ENCODE assay signal across 8 mouse cellular contexts in the genomic region with DNA sequence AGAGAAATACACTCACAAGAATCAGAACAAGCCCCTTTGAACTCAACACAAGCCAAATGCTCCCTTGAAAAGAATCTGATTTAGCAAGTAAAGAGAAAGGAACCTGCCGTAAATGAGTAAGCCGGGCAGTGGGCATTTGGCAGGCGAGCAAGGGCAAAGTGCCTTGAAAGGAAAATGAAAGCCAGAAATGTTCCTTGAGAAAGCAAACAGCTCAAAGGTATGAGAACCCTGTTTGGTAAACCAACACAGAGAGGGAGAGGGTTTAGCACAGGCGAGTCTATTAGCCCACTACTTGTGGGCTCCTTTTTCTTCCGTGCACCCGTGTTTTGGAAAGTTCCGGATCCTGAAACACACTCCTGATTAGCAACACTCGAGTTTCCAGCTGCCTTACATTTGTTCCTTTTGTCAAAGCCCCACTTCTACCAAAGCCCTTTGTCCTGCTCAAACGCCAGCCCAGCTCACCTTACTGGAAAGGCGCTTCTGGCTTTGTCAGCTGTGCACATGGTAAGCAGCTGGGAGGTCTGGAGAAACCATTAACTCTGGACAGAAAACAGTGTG.
DNase-seq lines count a peak whose midpoint lies in the region; ATAC-seq and TF ChIP-seq lines count a peak whose summit lies in the region.

No protein-coding gene starts in this region.

- TF ChIP-seq CTCF in hindbrain, postnatal 0 days (IDR thresholded peaks at IDR 0.05; ENCODE audit: low read depth) = no peak
- no peak for TF ChIP-seq CTCF in lung, postnatal 0 days (IDR thresholded peaks at IDR 0.05)

- DNase-seq in gastrocnemius, postnatal 14 days = peak; percentile 14
- no peak for DNase-seq in gastrocnemius, postnatal 10 days
- peak; percentile 55 for DNase-seq in embryonic facial prominence, embryonic 10.5 days (ENCODE audit: low spot score)
- DNase-seq in hindbrain, postnatal 0 days (ENCODE audit: low spot score) = peak; percentile 23
- peak; percentile 34 for DNase-seq in lung, postnatal 0 days (ENCODE audit: low spot score)
- no peak for DNase-seq in right cerebral cortex, postnatal 36 days (ENCODE audit: low spot score in 2 of 2)
- DNase-seq in natural killer cell, adult 2 months (ENCODE audit: low spot score in 2 of 2) = no peak

- intact Hi-C loops in gastrocnemius, postnatal 14 days (cut with DNase I; ENCODE audit: low total_unique reads) = no loop called here

- WGBS in embryonic facial prominence, embryonic 10.5 days = 39% methylated on average over 10 of the region's 10 CpGs
- WGBS in hindbrain, postnatal 0 days = 29% methylated on average over 10 of the region's 10 CpGs
- WGBS in lung, postnatal 0 days = 56% methylated on average over 10 of the region's 10 CpGs

- H3K9me3 ChIP-seq in embryonic facial prominence, embryonic 10.5 days = no peaks in the 10 kb centered on the region
- no peaks in the 10 kb centered on the region for H3K9me3 ChIP-seq in hindbrain, postnatal 0 days (ENCODE audit: low read length)
- no peaks in the 10 kb centered on the region for H3K9me3 ChIP-seq in lung, postnatal 0 days (ENCODE audit: low read length)

- peak overlapping the region; percentile 65 for H3K27ac ChIP-seq in embryonic facial prominence, embryonic 10.5 days (replicated peaks)
- H3K27ac ChIP-seq in hindbrain, postnatal 0 days = no peak overlapping the region
- peak overlapping the region; percentile 71 for H3K27ac ChIP-seq in lung, postnatal 0 days (ENCODE audit: low read length)

- ATAC-seq in hindbrain, postnatal 0 days = 0 out of 2 replicates have a peak, but pooled peaks have one; percentile 38
- ATAC-seq in lung, postnatal 0 days = peak; percentile 11; the same call in 1 of the 2 replicates
- ATAC-seq in megakaryocyte-erythroid progenitor cell, adult 5-6 weeks (replicated peaks; ENCODE audit: low FRiP score, low TSS enrichment, poor library complexity, severe bottlenecking) = no peak

- TF ChIP-seq EP300 in lung, postnatal 0 days (IDR thresholded peaks at IDR 0.05) = no peak

- H3K27me3 ChIP-seq in embryonic facial prominence, embryonic 10.5 days (replicated peaks; ENCODE audit: low read depth, poor library complexity, severe bottlenecking) = no peaks in the 10 kb centered on the region
- H3K27me3 ChIP-seq in hindbrain, postnatal 0 days (ENCODE audit: insufficient read depth, low read length) = no peaks in the 10 kb centered on the region
- H3K27me3 ChIP-seq in lung, postnatal 0 days (replicated peaks; ENCODE audit: insufficient read depth, low read length) = no peaks in the 10 kb centered on the region

- peaks cover 82% of the 10 kb centered on the region for H3K4me1 ChIP-seq in embryonic facial prominence, embryonic 10.5 days
- H3K4me1 ChIP-seq in hindbrain, postnatal 0 days (ENCODE audit: insufficient read depth, low read length) = peaks cover 6% of the 10 kb centered on the region
- H3K4me1 ChIP-seq in lung, postnatal 0 days (ENCODE audit: insufficient read depth, low read depth, low read length) = peaks cover 40% of the 10 kb centered on the region; the same call in 1 of the 2 replicates

- no peaks in the 10 kb centered on the region for H3K36me3 ChIP-seq in embryonic facial prominence, embryonic 10.5 days (replicated peaks)
- no peaks in the 10 kb centered on the region for H3K36me3 ChIP-seq in hindbrain, postnatal 0 days (ENCODE audit: insufficient read depth, low read length)
- H3K36me3 ChIP-seq in lung, postnatal 0 days (ENCODE audit: insufficient read depth, low read length) = no peaks in the 10 kb centered on the region

- H3K4me2 ChIP-seq in hindbrain, postnatal 0 days (ENCODE audit: low read depth, low read length) = peak overlapping the region; percentile 41
- H3K4me2 ChIP-seq in lung, postnatal 0 days (replicated peaks; ENCODE audit: low read depth, low read length) = peak overlapping the region; percentile 52

- H3K4me3 ChIP-seq in embryonic facial prominence, embryonic 10.5 days = peak overlapping the region; percentile 25; the same call in 1 of the 2 replicates
- no peak overlapping the region for H3K4me3 ChIP-seq in hindbrain, postnatal 0 days (ENCODE audit: low read length)
- H3K4me3 ChIP-seq in lung, postnatal 0 days (ENCODE audit: low read depth, low read length) = peak overlapping the region; percentile 10

- no peak overlapping the region for H3K9ac ChIP-seq in hindbrain, postnatal 0 days (replicated peaks; ENCODE audit: low read length)
- no peak overlapping the region for H3K9ac ChIP-seq in lung, postnatal 0 days (replicated peaks; ENCODE audit: low read depth)

Comparison
In these comparisons a context has a peak if more than half of its experiments do, and no peak if none do; other contexts are left out.
1. DNase-seq: peak in gastrocnemius, postnatal 14 days (single experiment), embryonic facial prominence, embryonic 10.5 days (single experiment), hindbrain, postnatal 0 days (single experiment) and lung, postnatal 0 days (single experiment); none in gastrocnemius, postnatal 10 days (single experiment), right cerebral cortex, postnatal 36 days (0 of 2) and natural killer cell, adult 2 months (0 of 2).